Mouse (Mus musculus) NIH3T3 (cell line): ENCODE results near the gene Uqcrh.

ENCODE experiments used
- DNase-seq: peaks from one replicate; pipeline ENCODE4 v3.0.0-alpha.2; 2012; ENCODE audit warnings: low read depth

The Uqcrh gene

DNA sequence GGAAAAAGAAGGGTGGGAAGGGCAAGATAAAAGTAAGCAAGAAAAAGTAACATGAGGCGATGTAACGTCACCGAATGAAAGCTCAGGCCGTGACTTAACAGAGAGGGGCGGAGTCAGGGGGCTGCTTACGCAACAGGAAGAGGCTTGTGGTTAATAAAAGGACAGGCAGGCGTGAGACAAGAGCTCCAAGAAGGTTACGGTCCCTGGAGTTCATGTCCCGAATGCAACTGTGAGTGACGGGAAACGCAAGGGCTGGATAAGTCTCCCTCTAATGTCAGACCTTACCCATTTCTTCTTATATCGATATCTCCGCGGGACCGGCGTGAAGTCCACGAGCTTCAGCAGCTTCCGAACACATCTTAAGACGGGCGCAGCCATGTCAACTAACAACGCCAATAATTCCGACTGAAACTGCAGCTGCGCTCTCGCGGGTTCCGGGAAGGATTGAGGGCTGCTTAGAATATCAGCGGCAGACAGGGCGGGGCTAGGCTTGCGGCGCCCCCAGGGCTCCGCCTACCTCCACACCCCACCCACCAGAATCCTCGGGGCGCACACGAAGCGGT is 21.4 kb downstream of the Uqcrh start, which contains the start of gene Nsun4:
Gene Nsun4 (minus strand): TSS at position 478 of the 563 bp plus-strand sequence.
- DNase-seq: peak; percentile 97

DNA sequence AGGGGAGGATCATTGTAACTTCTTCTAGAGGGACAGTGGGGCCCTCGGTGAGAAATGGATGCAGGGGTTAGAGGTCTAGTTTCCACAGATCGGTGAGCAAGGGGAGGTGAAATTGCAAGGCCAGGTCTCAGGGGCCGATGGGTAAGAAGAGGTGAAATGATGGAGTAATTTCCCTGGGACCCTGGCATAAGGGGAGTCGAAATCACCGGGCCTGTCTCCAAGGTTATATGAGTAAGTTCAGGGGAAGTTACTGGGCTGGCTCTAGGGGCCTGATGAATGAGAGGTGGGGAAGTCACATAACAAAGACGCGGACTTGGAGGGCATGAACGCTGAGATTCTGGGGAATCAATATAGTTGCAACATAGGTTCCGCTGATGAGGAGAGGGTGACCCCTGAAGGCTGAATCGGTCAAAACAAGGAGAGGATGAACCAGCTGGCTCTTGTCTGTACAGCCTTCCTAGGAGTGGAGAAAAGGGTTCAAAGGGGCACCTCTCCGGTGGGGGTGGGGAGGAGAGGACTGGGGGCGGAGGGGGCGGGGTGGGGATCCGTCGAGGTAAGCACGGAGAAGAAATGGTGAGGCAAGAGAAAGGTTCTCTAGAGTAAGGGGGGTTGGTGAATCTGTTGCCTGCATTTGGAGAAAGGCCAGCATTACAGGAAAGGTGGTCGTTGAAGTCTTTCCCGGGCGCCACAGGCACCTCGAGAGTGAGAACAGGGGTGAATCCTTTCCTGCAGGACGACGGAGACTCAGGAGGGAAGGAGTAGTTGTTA is 22.2 kb downstream of the Uqcrh start:
- DNase-seq: peak; percentile 72

DNA sequence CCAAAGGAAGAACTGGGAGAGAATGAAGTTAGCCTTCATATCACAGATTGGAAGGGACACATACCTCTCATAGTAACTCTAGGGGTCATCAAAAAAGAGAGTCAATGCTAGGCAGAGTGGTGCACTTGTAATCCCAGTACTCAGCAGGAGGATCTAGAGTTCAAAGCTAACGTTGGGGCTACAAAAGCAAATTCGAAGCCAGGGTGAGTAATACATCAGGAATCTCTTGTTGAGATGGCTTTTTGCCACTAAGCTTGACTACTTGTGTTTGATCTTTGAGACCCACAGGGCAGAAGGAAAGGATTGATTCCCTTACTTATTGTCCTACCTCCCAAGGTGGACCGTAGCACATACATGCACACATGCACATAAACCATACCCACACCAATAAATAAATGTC is 25.7 kb downstream of the Uqcrh start:
- DNase-seq: peak; percentile 50

- no peak for DNase-seq
Observed at GRCm38 (mm10) chr4:116048130-116048920, 26.5 kb downstream of the Uqcrh start.

GRCm38 (mm10) chr4:116047681-116048080 is 27.2 kb downstream of the Uqcrh start:
- DNase-seq: no peak

- DNase-seq: no peak
Observed at GRCm38 (mm10) chr4:116046604-116047003, 28.3 kb downstream of the Uqcrh start.

DNA sequence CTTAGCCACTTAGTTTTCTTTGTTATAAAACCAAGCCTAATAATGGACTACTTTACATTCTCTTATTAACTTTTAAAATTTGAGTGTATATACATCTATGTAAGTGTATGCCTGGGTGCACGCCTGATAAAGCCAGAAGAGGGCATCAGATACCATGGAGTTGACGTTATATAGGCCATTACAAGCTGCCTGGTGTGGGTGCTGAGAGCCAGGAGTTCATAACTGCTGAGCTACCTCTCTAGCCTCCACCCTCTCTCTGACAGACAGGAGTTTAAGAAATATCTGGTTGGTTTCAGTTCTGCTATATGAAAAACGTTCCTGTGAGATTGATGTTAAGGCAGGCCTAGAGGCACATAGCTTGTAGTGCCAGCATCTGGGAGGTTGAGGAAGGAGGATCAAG is 32.7 kb downstream of the Uqcrh start:
- no peak for DNase-seq

DNA sequence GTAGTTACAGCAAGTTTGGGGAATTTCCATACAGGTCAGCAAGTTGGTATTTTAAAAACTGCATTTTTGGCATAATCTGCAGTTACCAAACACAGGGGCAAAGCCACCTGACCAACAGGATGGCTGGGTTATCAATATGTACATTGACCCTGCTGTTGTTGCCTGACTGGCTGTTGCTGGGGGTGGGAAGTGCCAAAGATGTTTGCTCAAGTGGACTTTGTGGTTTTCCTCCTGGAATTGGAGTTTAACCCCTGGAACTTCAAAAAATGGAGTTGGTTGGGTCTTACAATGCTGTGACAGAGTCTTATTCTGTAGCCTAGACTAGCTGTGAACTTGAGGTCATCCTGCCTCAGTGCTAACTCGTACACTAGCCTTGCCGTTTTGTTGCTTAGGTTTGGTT is 34.4 kb downstream of the Uqcrh start:
- no peak for DNase-seq

DNA sequence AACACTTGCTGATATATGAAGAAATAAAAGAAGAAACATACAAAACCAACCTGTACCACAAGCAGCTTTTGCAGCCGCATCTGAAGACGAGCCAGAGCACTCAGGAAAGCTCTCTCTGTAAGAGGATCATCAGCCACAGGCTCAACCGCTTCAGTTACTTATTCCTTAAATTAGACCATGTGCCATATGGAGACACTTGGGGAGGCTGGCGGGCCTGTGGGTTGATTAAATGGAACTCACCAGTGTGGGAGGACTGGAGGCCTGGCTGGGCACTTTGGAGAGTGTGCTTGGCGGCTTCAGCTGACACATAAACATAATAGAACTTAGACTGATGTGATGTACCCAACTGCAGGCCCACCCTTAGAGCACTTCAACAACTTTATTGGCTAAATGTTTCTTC is 41.5 kb downstream of the Uqcrh start:
- DNase-seq: no peak

DNA sequence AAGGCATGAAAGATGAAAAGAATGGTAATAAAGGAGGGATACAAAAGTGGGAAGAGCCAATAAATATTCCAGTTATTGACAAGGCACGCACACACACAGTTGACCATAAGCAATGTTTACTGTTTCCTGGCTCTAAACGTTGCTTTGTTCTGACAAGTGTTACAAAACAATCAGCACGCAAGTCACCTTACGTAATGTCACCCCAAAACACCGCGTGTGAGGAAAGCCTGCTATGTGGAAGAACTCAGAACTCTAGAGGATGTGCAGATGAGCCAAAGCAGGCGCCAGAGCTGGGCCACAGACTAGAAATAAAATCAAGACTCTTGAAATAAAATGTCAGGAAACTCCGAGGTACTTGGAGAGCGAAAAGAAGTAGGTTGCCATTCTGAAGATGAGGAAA is 42.0 kb downstream of the Uqcrh start:
- DNase-seq: no peak

DNA sequence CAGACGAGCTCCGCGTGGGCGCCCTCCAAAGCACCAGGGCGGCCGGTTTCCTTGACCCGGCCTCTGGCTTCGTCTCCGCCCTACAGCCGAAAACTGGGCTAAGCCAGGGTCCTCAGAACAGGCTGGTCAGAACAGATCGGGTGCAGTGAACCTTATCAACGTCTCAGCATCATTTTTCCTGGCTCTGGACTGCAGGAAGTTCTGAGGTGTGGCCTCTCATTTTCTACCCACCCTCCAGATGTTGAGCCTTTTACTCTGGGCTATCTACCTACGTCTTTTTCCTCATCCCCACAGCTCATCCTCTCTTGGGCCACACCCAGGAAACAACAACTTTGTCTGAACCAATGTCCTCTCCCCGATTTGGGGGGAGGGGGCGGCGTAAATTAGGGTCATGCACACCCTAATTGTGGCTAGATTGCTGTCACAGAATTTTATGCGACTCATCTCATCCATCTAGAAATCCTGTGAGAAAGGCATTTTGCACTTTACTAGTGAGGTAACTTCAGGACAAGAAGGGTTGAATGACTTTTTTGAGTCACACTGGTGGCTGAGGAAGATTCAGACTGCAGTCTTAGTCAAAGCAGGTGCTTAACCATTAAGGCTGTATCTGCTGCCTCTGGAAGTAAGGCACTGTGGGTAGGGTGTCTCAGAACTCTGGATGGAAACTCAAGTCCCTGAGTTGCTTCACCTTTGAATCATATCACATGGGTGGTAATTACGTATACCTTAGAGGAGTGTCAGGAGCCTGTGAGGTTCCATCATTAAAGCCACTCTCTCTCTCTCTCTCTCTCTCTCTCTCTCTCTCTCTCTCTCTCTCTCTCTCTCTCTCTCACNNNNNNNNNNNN is 56.7 kb downstream of the Uqcrh start, which contains the start of gene Faah:
Gene Faah (minus strand): TSS at position 25 of the 845 bp plus-strand sequence.
- no peak for DNase-seq

DNA sequence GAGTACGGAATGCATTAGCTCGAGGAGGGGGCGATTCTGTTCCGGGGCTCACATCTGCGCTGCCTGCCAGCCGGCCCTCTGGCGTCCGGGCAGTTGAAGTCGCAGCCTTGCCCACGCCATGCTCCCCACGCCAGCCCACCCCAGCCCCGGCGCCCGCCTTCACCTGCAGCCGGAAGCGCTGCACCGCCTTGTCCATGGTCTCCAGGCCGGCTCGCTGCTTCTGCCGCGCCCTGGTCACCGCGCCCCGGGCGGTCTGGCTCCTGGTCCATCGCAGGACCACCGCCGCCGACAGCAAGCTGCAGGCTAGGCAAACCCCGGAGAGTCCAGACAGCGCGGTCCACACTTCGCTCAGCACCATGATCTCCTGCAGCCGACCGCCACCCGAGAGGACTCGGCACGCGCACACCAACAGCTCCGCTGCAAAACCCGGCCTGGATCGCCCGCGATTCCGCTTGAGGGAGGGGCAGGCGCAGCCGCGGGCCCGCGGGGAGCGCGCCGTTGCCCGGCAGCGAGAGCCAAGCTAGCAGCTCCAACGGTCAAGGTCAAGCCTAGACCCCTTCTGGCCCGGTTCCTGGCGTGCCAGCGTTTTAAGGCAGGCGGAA is 57.5 kb downstream of the Uqcrh start:
- peak; percentile 65 for DNase-seq
